Mouse (Mus musculus) kidney, postnatal 14 days (tissue): ENCODE measurements around the gene Gm29427.
"Not testable (repeated sequence)": the region's sequence is repeated elsewhere in the genome, so short reads cannot be mapped to it uniquely, and the experiment has no call there.

ENCODE experiments used
- DNase-seq: peaks from one replicate; pipeline ENCODE4 v3.0.0; 2022; ENCODE audit warnings: mixed read lengths

Gene Gm29427

DNA sequence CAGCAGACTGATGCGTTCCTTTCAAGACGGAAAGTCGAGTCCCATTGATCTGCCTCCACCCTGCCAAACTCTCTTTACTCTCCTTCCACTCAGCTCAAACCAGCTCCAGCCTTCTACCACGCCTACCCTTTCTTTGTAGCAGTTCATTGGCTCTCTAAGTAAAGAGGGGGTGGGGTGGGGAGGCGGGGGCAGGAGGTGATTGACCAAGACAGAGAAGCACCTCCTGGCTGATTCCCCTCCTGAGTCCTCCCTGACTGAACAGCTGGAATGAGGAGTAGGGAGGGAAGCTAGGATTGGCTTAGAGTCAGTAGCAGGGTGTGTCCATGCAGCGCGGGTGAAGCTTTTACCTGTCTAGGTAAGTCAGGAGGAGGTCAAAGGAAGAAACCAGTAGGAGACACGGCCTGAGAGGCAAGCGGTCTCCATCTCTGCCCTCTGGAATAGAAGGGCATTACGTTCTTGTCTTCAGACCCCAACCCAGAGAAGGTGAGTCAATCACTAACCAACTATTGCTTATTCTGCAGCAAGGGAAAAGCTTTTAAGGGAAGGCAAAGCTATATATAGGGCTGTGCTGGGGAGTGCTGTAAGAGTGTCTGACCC is 16.2 kb upstream of the Gm29427 start, which contains the start of gene AA986860:
Gene AA986860 (plus strand): TSS at position 236 of the 597 bp plus-strand sequence.
- peak; percentile 75 for DNase-seq

DNA sequence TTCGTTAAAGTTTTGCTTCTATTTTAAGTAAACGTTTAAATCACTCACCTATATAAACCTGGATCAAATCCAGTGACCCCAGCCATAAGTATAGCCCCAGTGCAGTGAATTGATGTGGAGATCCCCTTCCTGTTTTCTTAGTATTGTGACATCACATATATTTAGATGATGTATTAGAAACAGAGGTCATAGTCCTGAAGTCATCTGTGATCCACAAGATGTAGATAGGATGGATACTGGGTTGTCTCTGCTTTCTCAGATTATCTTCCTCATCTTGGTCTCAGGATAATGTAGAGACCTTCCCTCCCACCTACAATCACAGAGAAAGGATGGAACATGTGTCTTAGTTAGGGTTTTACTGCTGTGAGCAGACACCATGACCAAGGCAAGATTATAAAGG is 13.6 kb upstream of the Gm29427 start, which contains the start of gene Pfkfb2:
Gene Pfkfb2 (minus strand): TSS at position 101 of the 400 bp plus-strand sequence.
- no peak for DNase-seq

GRCm38 (mm10) chr1:130728708-130729107 is 13.1 kb upstream of the Gm29427 start:
- no peak for DNase-seq

DNA sequence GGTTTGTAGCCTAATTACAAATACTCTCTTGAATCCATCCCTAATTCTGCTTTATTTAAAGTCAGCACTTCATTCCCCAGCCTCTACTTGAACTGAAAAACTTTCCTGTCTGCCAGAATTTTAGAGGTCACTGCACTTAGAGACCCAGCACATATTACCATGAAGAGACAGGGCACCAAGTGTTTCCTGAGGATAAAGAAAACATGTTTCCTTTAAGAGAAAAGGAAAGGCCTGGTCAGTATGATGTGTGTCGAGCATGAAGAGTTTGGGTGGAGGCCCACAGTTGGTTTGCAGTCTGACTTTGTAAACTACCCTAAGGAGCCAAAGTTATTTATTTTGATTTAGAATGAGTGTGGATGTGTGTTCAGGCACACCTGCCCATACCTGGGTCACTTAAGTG is 12.5 kb upstream of the Gm29427 start:
- no peak for DNase-seq

- no peak for DNase-seq
Observed at GRCm38 (mm10) chr1:130726396-130726795, 10.8 kb upstream of the Gm29427 start.

- no peak for DNase-seq
Observed at GRCm38 (mm10) chr1:130724206-130724605, 8.6 kb upstream of the Gm29427 start.

DNA sequence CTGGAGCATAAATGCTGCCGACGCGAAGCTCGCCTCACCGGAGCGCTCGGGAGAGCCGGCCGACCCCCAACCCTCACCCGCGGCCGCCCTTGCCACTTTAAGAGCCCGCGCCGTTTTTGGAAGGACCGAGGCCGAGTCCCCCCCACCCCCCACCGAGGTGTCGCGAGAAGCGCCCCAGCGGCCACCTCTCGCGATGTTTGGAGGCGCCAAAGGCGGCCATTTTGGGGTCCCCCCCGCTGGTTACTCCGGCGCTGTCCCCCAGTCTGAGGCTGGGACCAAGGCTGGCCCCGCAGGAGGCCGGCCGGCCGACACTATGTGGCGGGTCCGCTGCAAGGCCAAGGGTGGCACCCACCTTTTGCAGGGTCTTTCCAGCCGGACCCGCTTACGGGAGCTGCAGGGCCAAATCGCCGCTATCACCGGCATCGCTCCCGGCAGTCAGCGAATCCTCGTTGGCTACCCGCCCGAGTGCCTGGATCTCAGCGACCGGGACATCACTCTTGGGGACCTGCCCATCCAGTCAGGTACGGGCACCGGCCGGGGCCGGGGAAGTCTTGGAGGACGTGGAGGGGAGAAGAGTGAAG is 1.8 kb upstream of the Gm29427 start, which contains the start of gene Yod1:
Gene Yod1 (plus strand): TSS at position 37 of the 581 bp plus-strand sequence.
- DNase-seq: peak; percentile 93

DNA sequence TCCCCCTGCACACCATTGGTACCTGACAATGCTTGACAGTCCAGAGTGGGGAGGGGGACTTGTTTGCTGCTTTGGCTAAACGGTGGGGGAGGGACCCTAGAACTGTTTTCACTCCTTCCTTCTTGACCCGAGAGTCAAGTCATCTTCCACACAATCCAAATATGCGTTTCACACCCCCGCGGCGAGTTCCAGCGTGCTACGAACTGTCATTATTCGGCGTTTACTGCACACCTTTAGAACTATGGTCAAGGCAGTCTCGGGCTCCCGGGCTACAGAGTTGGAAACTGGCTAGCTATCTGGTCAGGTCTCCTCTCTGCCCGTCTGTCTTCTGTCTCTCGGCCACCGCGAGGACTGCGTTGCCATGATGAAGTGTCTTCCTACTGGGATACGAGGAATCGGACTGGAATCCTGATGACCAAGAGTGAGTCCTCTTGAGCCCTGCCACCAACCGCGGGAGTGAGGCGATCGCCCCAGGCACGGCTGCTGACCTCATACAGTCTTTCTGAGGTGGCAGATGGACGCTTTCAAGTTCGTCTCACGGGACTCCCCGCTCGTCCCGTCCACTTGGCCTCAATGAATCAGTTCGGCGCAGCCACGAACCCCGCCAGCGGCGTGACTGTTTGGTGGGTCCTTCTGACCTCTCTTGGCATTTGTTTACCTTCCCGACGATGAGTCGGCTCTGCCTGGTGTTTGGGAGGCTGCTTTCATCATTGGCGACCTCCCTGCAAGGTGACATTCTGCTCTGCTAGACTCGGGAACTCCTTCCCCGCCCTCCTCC is 1.1 kb upstream of the Gm29427 start:
- DNase-seq: peak; percentile 56

DNA sequence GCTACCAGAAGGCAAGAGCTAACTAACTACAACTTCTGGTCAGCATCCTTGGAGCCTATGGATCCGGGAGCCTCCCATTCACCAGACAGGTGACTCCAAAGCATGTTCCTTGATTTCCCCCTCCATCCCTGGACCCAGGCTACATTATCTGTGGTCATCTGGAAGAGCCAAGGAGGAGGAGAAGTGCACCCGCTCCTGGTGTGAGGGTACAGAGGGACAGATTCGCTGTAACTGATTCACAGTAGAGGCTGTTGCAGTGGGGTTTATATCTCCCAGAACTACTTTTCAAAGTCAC is 566 bp upstream of the Gm29427 start:
- DNase-seq: no peak

GRCm38 (mm10) chr1:130714046-130714445 is 1.6 kb downstream of the Gm29427 start:
- no peak for DNase-seq

DNA sequence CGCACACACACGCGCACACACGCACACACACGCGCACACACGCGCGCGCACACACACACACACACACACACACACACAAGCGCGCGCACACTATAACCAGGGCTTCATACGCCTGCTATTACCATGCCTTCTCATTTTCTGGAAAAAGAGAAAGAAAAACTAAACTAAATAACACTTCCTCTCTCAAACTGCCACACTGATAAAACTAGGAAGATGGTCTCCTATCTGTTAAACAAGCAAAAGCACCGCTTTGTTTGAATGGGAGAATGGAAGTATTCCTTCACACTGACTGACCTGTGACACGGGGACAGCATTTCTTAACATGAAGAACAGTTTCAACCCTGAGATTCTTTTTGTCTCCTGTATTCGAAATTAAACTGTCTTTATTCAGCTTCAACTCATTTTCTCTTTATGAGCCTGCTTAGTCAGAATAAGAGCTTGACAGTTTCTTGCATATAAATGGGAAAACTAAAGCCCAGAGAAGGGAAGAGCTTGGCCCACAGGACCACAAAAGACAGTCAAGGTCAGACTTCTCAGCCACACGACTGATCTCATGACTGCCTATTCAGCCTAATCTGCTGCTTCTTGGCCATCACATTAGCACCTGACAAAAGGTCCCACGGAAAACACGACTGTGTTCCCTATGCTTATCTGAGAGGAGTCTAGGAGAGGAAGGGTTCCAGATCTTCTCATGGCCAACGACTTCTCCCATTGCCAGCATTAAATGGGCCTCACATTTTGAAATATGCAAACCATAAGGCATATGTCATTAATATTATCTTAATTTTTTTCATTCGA is 5.1 kb downstream of the Gm29427 start:
- no peak for DNase-seq

GRCm38 (mm10) chr1:130703613-130704012 is 12.0 kb downstream of the Gm29427 start:
- DNase-seq: no peak

GRCm38 (mm10) chr1:130701976-130702375 is 13.6 kb downstream of the Gm29427 start:
- no peak for DNase-seq

- DNase-seq: no peak
Observed at GRCm38 (mm10) chr1:130699937-130700633, 15.5 kb downstream of the Gm29427 start.

GRCm38 (mm10) chr1:130698601-130699000 is 17.0 kb downstream of the Gm29427 start:
- DNase-seq: no peak

DNA sequence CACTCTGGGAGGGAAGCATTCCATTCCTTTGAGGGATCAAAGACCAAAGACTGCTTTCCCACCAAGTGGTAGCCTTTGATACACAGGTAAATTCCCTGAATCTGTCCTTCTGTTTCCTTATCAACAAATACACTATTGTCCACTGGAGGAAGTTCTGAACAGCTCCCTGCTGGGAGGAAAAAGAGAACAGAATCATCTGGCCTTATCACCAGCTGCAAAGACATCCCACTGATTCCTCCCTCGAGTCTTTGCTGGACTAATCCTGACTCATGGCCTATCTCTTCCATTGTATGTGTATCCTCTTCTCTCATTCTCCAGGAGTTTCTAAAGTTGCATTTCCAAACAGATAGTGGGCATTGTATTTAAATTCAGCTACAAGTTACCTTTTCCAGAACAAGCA is 31.7 kb downstream of the Gm29427 start:
- DNase-seq: no peak

DNA sequence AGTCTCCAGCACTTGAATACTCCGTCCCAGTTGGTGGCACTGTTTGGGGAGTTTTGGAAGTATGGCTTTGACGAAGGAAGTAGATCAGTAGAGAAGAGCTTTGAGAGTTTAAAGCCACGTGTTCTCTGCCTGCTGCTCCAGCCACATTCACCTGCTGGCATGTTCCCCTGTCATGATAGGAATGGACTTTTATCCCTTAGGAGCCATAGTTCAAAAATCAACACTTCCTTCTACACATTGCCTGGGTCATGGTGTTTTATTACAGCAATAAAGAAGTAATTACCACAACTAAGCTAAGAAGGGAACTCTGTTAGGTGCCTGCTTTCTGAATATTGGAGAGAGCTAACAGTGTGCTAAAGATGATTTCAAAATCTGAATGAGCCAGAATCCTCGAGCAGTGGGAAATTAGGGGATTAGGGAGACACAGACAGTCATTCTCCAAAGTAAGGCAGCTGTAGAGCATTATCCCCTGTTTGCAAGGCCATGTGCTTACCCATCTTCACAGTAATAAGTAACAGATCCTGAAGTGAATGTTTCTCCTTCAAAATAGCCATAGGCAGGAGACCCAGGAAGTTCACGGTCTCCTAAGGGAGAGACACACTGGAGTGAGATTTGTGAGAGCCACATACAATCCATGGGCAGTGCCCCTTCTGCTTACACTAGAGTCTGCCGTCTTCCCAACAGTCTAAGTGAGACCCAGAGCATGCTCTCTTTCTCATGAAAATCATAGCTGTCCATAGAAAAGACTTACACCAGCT is 33.8 kb downstream of the Gm29427 start:
- DNase-seq: no peak

GRCm38 (mm10) chr1:130681075-130681474 is 34.5 kb downstream of the Gm29427 start:
- no peak for DNase-seq

DNA sequence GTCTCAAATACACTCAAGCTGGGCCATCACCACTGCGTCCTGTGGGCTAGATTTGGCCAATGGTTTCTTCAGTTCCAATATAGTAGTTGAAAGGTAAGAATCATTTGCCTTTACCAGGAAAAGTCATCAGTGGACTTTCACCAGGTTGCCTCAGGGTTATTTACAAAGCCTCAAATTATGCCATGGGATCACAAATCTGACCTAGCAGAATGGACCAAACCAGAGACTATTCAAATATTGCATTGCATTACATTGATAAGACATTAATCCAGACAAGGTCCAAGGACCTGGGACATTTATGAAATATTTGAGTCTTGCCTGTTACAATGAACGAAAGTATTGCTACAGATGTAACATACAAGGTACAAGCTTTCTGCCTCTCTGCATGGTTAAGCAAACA is 37.0 kb downstream of the Gm29427 start:
- no peak for DNase-seq

- DNase-seq: not testable (repeated sequence)
Observed at GRCm38 (mm10) chr1:130663576-130663975, 52.0 kb downstream of the Gm29427 start.

- peak; percentile 27 for DNase-seq
Observed at GRCm38 (mm10) chr1:130661454-130661853, 54.1 kb downstream of the Gm29427 start, which contains the start of gene C4bp. Gene C4bp (minus strand): TSS chr1:130661632.

DNA sequence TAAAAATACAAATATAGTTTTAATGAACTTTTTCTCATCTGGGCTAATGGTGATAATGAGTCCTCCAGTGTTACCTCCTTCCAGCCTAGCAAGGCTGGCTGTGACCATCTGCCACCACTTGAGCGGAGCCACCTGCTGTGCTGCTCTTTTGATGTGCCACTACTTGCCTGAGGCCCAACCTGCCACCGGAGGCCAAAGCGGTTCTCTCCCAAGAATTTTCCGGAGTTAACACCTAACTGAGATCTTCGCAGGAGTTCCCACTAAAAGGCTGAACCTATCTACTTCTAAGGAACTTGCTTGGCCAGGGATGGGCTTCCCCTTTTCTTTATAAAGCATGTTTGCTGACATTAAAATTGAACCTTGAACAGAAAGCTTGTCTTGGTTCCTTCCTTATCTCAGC is 56.0 kb downstream of the Gm29427 start:
- not testable (repeated sequence) for DNase-seq
